Mouse (Mus musculus) mouse embryonic stem cell (cell line): ENCODE measurements at regions not wholly inside any gene's neighbourhood (a gene's known extent, or its start where the extent isn't known, plus 50 kb on each side); places are given as distances from the start of the nearest gene placed in this dataset.
"Not testable (repeated sequence)": the region's sequence is repeated elsewhere in the genome, so short reads cannot be mapped to it uniquely, and the experiment has no call there.

Experiments
- in situ Hi-C, 2 experiments: fragments of 300-500 bp; cut with MboI; formaldehyde crosslinking; loops; 1 replicate in 1 of 2; 3 replicates in 1 of 2; pipeline ENCODE4 v1.14.3; 2019 to 2020; ENCODE audit warnings: low sequenced_read_pairs in 2 of 2, low pct_unique_long_range_greater_than_20kb in 1 of 2, mixed read lengths in 1 of 2; ENCODE audit not compliant: unreplicated experiment in 1 of 2

- in situ Hi-C loops: no loop called here
These were observed 94.6 kb upstream of the Map3k1 start for GRCm38 (mm10) chr13:111903361-111903760.

GRCm38 (mm10) chr13:111903931-111904330 lies 95.1 kb upstream of the Map3k1 start:
- in situ Hi-C loops: no loop called here

GRCm38 (mm10) chr13:111904616-111905212 lies 95.9 kb upstream of the Map3k1 start:
- in situ Hi-C loops: no loop called here

GRCm38 (mm10) chr13:111905213-111905701 lies 96.5 kb upstream of the Map3k1 start:
- in situ Hi-C loops: no loop called here

- in situ Hi-C loops: no loop called here
These were observed 102.3 kb upstream of the Map3k1 start for GRCm38 (mm10) chr13:111911071-111911470.

GRCm38 (mm10) chr13:111911661-111912312 lies 103.0 kb upstream of the Map3k1 start:
- in situ Hi-C loops: no loop called here

- in situ Hi-C loops: no loop called here
These were observed 105.6 kb upstream of the Map3k1 start for GRCm38 (mm10) chr13:111914348-111914913.

- in situ Hi-C loops: not testable (repeated sequence)
These were observed 110.6 kb upstream of the Map3k1 start for GRCm38 (mm10) chr13:111919417-111919816.

GRCm38 (mm10) chr13:111920534-111920933 lies 111.7 kb upstream of the Map3k1 start:
- in situ Hi-C loops: no loop called here

- in situ Hi-C loops: no loop called here
These were observed 112.6 kb upstream of the Map3k1 start for GRCm38 (mm10) chr13:111921142-111922035.

GRCm38 (mm10) chr13:111925349-111925748 lies 116.6 kb upstream of the Map3k1 start:
- in situ Hi-C loops: no loop called here

GRCm38 (mm10) chr13:111926801-111927200 lies 118.0 kb upstream of the Map3k1 start:
- in situ Hi-C loops: no loop called here

- in situ Hi-C loops: no loop called here
These were observed 118.7 kb upstream of the Map3k1 start for GRCm38 (mm10) chr13:111927489-111927888.

GRCm38 (mm10) chr13:111928636-111929544 lies 120.1 kb upstream of the Map3k1 start:
- in situ Hi-C loops: no loop called here

- in situ Hi-C loops: no loop called here
These were observed 121.1 kb upstream of the Map3k1 start for GRCm38 (mm10) chr13:111929908-111930307.

GRCm38 (mm10) chr13:111932464-111932863 lies 123.7 kb upstream of the Map3k1 start:
- in situ Hi-C loops: no loop called here

- in situ Hi-C loops: no loop called here
These were observed 124.9 kb upstream of the Map3k1 start for GRCm38 (mm10) chr13:111933526-111934240.
